Mouse (Mus musculus) olfactory bulb, adult 2 months (tissue): ENCODE results near the gene Hoxd12.

ENCODE experiments used
- CTCF ChIP-seq: fragments of 200-500 bp; IDR thresholded peaks from 2 replicates; pipeline ENCODE4 v1.5.1; 2012; ENCODE audit warnings: low read depth, mild to moderate bottlenecking, low read length, moderate library complexity; ENCODE audit not compliant: insufficient read depth
- POLR2A ChIP-seq: fragments of 200-500 bp; IDR thresholded peaks from 2 replicates; pipeline ENCODE4 v1.6.1; 2012; ENCODE audit warnings: mild to moderate bottlenecking, low read depth, low read length, moderate library complexity; ENCODE audit not compliant: insufficient read depth

- TF ChIP-seq POLR2A (no peak), CTCF (no peak)
These were observed 9.3 kb downstream of the Hoxd12 start for GRCm38 (mm10) chr2:74684106-74684505.
